Mouse (Mus musculus): Measurements from ENCODE around the gene Zfp729b. TPM values are rescaled to one million over a fixed set of nuclear protein-coding genes. Genes with fewer than 3 reads are reported as not detected.

The Zfp729b gene
- total RNA-seq (2021): 1 to 10 TPM; 2.4 to 2.8 TPM
- long read RNA-seq, experiment 1, full-length matches to known transcripts: 2 of 2 reads
- long read RNA-seq, experiment 1, partial matches to known transcripts: 0 of 2 reads
- long read RNA-seq, experiment 1, other reads (novel, unspliced or antisense): 0 of 2 reads
- long read RNA-seq, experiment 2, full-length matches to known transcripts: 2 of 2 reads
- long read RNA-seq, experiment 2, partial matches to known transcripts: 0 of 2 reads
- long read RNA-seq, experiment 2, other reads (novel, unspliced or antisense): 0 of 2 reads

GRCm38 (mm10) chr13:67609066-67609876 lies at the start of gene Zfp729b:
Zfp729b (minus strand) TSS chr13:67609707.
- intact Hi-C loops (cut with DNase I; ENCODE audit: low total_unique reads): no loop called here
- DNase-seq: peak; percentile 87

DNA sequence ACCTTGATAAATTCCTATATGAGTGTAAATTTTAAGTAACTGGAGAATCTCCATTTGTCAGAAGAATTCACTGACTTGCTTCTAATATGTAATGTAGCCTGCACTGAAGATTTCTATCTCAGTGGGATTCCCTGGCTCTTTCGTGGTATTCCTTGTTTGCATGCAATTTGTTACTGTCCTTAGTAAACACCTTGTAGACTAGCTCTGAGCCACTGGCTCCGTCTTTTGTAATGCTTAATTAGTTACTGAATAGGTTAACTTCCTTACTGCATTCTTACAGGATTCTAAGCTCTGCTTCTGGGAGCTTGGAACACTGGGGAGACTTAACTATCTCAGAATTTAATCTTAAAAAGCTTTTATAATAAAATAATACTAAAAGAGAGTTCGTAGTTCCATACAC lies 43.0 kb upstream of the Zfp729b start:
- intact Hi-C loops (cut with DNase I; ENCODE audit: low total_unique reads): no loop called here
- DNase-seq: no peak

GRCm38 (mm10) chr13:67637294-67638007 lies 27.9 kb upstream of the Zfp729b start, which contains the start of the genes Gm49345 and Zfp729a:
Gm49345 (minus strand) TSS chr13:67637769.
Zfp729a (minus strand) TSS chr13:67637791.
- DNase-seq: peak; percentile 82

GRCm38 (mm10) chr13:67610108-67610507 lies 601 bp upstream of the Zfp729b start:
- no peak for DNase-seq
- intact Hi-C loops (cut with DNase I; ENCODE audit: low total_unique reads): no loop called here

More at GRCm38 (mm10) chr13:67637294-67638007, 27.9 kb upstream of the Zfp729b start, which contains the start of the genes Gm49345 and Zfp729a:
- intact Hi-C loops (cut with DNase I; ENCODE audit: low total_unique reads): loop anchor here (10.0 kb wide), 1 partner anchor 47 kb away; the partner anchor contains the start of gene Zfp738

- DNase-seq: no peak
- intact Hi-C loops (cut with DNase I; ENCODE audit: low total_unique reads): no loop called here
These were observed 36.8 kb downstream of the Zfp729b start for GRCm38 (mm10) chr13:67572591-67573189.

- intact Hi-C loops (cut with DNase I; ENCODE audit: low total_unique reads): no loop called here
- no peak for DNase-seq
These were observed 55.8 kb downstream of the Zfp729b start, which contains the start of gene Zfp748 for GRCm38 (mm10) chr13:67553730-67554129. Zfp748 (minus strand) TSS chr13:67553830.

DNA sequence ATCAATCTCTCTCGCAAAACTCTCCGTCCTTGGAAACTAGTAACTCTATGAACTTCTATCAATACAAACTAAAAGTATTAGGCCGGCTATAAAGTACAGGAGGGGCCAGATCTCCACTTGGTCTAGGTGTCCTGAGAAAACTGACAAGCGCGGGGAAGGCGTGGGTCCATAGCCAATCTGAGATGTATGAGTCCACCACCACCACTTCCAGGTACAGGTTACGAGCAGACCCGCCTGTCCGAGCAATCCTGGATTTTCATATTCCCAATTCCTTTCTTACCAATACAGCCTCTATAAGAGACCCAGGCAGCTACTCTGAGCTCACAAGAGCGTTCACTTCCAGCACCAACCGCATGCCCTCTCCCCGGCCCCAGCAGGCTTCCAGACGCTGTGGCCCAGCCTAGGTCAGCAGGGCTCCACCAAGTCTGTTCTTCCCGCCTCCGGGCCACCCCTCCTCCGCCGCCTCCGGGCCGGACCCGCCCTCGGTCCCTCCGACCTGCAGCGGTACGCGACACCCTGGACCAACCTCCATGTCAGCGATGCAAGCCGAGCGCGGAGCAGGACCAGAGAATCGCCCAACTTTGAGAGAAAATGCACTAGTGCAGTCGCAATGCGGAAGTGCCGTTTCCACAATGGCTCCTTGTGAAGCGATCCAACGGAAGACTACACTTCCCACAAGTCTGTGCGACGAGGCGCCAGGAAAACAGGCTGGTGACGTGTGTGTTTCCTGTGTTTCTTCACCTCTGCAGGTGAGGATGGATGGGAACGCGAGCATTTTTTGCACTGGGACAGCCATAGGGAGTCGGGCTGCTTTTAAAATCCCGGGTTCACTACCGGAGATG lies 56.8 kb downstream of the Zfp729b start:
- intact Hi-C loops (cut with DNase I; ENCODE audit: low total_unique reads): no loop called here
- DNase-seq: peak; percentile 74

GRCm38 (mm10) chr13:67545941-67546340 lies 63.6 kb downstream of the Zfp729b start:
- intact Hi-C loops (cut with DNase I; ENCODE audit: low total_unique reads): no loop called here

More at GRCm38 (mm10) chr13:67545941-67546340, 63.6 kb downstream of the Zfp729b start:
- no peak for DNase-seq

Other genes starting within 250 kb of the Zfp729b start
- gene Gm28044, start 249.2 kb downstream of the Zfp729b start, total RNA-seq (2021): under 1 TPM in 1 of 2 experiments, not detected in 1; 0.66 TPM
- under 1 TPM; 0.89 to 0.90 TPM for gene Zfp953, start 249.1 kb downstream of the Zfp729b start, total RNA-seq (2021)
- gene Gm28041, start 234.0 kb downstream of the Zfp729b start, total RNA-seq (2021): under 1 TPM; 0.35 TPM
- under 1 TPM; 0.18 to 0.21 TPM for gene Zfp456, start 233.9 kb downstream of the Zfp729b start, total RNA-seq (2021)
- 1 to 10 TPM in 1 of 2 experiments, under 1 TPM in 1; 0.64 to 1.8 TPM for gene Zfp429, start 209.9 kb downstream of the Zfp729b start, total RNA-seq (2021)
- under 1 TPM; 0.20 to 0.21 TPM for gene Zfp459, start 188.3 kb downstream of the Zfp729b start, total RNA-seq (2021)
- gene Zfp874a, start 158.1 kb downstream of the Zfp729b start, total RNA-seq (2021): 1 to 10 TPM; 3.0 to 4.2 TPM
- 1 to 10 TPM; 6.5 to 8.4 TPM for gene Zfp874b, start 125.4 kb downstream of the Zfp729b start, total RNA-seq (2021)
- 1 to 10 TPM; 3.6 to 3.7 TPM for gene Zfp58, start 109.2 kb downstream of the Zfp729b start, total RNA-seq (2021)
- under 1 TPM in 1 of 2 experiments, not detected in 1; 0.23 TPM for gene Gm26965, start 83.6 kb downstream of the Zfp729b start, total RNA-seq (2021)
- 1 to 10 TPM; 5.1 to 5.8 TPM for gene Zfp87, start 83.5 kb downstream of the Zfp729b start, total RNA-seq (2021)
- gene Zfp748, start 55.9 kb downstream of the Zfp729b start, total RNA-seq (2021): 1 to 10 TPM; 2.1 to 2.6 TPM
- gene Gm49345, start 28.1 kb upstream of the Zfp729b start, total RNA-seq (2021): 1 to 10 TPM in 1 of 2 experiments, under 1 TPM in 1; 0.72 to 1.2 TPM
- 1 to 10 TPM; 2.5 to 2.6 TPM for gene Zfp729a, start 28.1 kb upstream of the Zfp729b start, total RNA-seq (2021)
- gene Zfp738, start 77.4 kb upstream of the Zfp729b start, total RNA-seq (2021): 1 to 10 TPM; 3.6 to 3.9 TPM
- 1 to 10 TPM; 3.8 to 4.8 TPM for gene Zfp65, start 119.5 kb upstream of the Zfp729b start, total RNA-seq (2021)
- 1 to 10 TPM; 1.4 to 1.9 TPM for gene Zfp85, start 145.5 kb upstream of the Zfp729b start, total RNA-seq (2021)
- 1 to 10 TPM; 1.5 to 2.1 TPM for gene Zfp493, start 170.0 kb upstream of the Zfp729b start, total RNA-seq (2021)
- 1 to 10 TPM in 1 of 2 experiments, under 1 TPM in 1; 0.93 to 1.9 TPM for gene Zfp273, start 204.0 kb upstream of the Zfp729b start, total RNA-seq (2021)
- gene Gm10037, start 221.4 kb upstream of the Zfp729b start, total RNA-seq (2021): under 1 TPM in 1 of 2 experiments, not detected in 1; 0.43 TPM

All from gastrocnemius, postnatal 14 days (tissue).